Mouse (Mus musculus) kidney, postnatal 25 days (tissue): ENCODE measurements around the gene Arpc5.
"Not testable (repeated sequence)": the region's sequence is repeated elsewhere in the genome, so short reads cannot be mapped to it uniquely, and the experiment has no call there.

Source experiments
- DNase-seq, 2 experiments: peaks; one replicate each; pipeline ENCODE4 v3.0.0; 2021; ENCODE audit warnings: mixed read lengths in 2 of 2

Arpc5 gene

DNA sequence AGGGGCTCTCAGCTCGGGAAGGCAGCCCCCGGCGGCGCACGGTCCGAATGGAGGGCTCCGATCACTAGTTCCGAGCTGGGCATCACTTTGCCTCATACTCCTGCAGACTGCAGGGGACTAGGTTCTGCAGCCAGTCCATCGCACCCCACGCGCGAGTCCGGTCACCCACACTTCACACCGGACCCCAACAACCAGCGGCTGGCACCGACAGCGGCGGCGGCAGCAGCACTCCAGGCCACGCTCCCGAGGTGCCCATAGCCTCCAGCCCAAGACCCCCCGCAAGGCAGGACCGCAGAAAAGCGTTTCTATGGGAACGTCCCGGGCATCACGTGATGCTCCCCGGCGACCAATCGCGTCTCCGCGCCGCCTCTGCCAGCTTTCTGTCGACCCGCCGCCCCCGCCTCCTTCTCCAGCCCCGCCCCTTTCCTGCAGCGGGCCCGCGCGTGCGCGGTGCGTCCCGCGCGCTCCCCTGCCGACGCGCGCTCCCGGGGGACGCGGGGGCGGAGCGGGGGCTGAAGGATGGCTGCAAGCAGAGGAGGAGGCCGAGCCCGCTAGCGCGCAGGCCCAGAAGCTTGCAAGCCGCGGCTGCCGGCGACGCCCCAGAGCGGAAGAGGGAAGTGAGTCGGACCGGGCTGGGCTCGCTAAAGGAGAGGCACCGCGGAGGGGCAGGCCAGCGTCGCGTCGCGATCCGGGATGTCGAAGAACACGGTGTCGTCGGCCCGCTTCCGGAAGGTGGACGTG, at the start of gene Arpc5, which contains the start of gene Rgl1:
Arpc5 (plus strand) TSS at position 511 of the 741 bp plus-strand sequence.
Rgl1 (minus strand) TSS at position 320 of the 741 bp plus-strand sequence.
- DNase-seq: peak; percentile 97 to 99

GRCm38 (mm10) chr1:152717329-152717728, 49.0 kb upstream of the Arpc5 start:
- DNase-seq: no peak

- no peak for DNase-seq
Measured at GRCm38 (mm10) chr1:152718200-152718599, 48.1 kb upstream of the Arpc5 start.

- DNase-seq: no peak
Measured at GRCm38 (mm10) chr1:152720969-152721368, 45.4 kb upstream of the Arpc5 start.

- DNase-seq: no peak
Measured at GRCm38 (mm10) chr1:152721535-152722198, 44.7 kb upstream of the Arpc5 start.

DNA sequence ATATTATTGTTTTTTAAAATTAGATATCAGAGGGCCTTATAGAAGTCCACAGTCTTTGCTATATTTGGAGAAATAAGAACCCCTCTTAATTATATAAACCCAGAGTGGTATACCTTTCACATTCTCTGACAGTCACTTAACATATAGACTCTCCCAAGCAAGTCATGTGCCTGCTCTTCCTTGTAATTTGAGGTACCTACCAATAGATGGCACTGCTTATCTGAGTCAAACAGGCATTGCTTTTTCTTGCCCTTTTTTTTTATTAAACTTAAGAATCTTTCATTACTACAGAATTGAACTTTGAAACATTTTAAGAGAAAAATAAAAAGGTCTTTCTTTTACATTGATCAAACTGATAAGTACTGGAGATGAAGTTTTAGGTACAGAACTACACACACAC, 42.1 kb upstream of the Arpc5 start:
- no peak for DNase-seq

DNA sequence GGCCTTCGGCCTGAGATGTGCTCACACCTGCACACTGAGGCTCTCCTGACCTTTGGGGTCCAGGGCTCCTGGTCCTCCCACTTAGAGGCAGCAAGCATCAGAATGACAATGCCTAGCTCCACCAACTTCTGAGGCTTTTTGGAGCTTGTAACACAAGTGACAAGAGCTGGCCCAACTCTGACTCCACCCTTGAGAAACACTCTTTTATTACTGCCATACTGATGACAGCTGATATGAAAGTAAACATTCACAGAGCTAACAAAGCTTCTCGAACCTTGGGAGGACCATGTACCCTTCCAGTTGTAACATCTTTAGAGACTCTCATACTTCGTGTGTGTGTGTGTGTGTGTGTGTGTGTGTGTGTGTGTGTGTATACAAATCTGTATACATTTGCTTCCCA, 40.2 kb upstream of the Arpc5 start:
- no peak for DNase-seq

GRCm38 (mm10) chr1:152727604-152728236, 38.6 kb upstream of the Arpc5 start:
- DNase-seq: peak in 1 of 2 experiments; percentile 15

GRCm38 (mm10) chr1:152738793-152739192, 27.5 kb upstream of the Arpc5 start:
- DNase-seq: no peak

DNA sequence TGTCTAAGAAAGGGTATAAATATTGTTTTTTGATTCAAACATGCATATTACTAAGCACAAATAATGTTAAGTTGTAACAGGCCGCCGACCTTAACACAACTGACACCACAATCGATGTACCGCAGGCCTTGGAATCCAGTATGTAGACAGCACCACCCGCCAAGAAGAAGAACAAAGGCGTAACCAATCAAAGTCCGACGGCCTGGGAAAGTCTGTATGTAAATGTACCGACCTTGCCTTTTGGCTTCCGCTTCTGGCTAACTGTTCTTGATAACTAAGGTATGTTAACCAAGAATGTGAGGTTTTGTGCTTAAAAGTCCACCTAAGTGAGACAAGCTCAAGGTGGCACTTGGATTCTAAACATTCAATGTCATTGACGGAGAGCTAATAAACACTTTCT, 27.0 kb upstream of the Arpc5 start:
- no peak for DNase-seq

- no peak for DNase-seq
Measured at GRCm38 (mm10) chr1:152743095-152743826, 23.1 kb upstream of the Arpc5 start.

- DNase-seq: peak; percentile 83 to 95
Measured at GRCm38 (mm10) chr1:152746426-152746825, 19.9 kb upstream of the Arpc5 start.

DNA sequence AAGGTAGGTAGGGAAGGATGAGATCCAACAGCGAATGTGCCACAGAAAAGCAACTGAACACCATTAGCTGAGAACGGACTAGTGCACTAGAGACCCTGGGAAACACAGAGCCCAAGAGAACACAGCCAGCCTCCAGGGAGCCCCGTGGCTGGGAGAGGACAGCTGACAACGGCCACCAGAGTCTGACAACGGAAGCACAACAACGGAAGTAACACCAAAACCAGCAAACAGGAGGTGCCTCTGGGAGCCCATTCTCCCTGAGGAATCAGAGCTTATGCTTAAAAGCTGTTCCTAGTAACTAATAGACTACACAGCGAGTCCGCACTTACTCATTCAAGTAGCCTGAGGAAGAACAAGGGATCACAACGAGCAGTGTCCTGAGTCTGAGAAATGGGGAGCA, 17.1 kb upstream of the Arpc5 start:
- no peak for DNase-seq

DNA sequence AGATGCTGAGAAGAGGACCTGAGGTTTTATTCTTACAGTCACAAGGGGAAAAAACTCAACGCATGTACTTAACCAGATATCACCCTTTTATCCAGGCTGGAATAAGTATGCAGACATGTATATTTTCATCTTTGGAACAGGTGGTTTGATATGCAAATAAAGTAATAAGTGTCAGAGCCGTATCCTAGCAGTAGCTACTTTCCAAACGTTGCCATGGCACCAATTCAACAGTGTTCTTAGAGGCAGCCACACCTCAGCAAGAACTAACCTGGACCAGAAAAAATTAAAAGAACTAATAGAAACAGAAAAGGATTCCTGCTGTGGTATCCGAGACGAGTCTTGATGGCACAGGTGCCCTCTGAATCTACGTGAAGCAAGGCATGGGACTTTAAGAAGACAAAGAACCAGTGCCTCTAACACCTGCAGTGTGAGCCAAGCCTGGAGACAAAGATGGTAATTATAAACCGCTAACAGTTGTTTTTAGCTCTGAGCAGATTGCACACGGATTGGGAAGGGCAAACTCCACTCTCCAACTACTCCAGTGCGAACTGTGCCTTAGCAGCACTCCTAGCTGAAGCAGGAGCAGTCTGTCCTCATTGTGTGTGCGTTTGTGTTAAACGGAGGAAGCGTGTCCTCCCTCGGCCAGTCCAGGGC, 15.9 kb upstream of the Arpc5 start, which contains the start of gene Apobec4:
Apobec4 (plus strand) TSS at position 240 of the 654 bp plus-strand sequence.
- DNase-seq: peak in 1 of 2 experiments; percentile 8

DNA sequence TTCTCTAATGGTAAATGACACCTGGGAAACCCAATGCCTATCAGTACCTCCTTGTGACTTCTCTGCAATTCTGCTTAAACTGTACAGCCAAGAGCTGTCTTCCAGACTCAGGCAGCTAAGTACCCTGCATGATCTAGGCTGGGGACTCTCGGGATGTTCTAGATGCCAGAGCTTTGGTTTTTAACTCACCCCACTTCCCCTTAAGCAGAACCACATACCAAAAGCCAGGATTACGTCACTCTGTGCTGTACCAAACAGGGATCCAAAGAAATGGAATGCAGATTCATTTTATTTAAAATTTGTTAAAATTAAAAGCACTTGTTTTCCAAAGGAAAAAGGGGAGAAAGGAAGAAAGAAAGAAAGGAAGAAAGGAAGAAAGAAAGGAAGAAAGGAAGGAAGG, 4.6 kb upstream of the Arpc5 start:
- no peak for DNase-seq

DNA sequence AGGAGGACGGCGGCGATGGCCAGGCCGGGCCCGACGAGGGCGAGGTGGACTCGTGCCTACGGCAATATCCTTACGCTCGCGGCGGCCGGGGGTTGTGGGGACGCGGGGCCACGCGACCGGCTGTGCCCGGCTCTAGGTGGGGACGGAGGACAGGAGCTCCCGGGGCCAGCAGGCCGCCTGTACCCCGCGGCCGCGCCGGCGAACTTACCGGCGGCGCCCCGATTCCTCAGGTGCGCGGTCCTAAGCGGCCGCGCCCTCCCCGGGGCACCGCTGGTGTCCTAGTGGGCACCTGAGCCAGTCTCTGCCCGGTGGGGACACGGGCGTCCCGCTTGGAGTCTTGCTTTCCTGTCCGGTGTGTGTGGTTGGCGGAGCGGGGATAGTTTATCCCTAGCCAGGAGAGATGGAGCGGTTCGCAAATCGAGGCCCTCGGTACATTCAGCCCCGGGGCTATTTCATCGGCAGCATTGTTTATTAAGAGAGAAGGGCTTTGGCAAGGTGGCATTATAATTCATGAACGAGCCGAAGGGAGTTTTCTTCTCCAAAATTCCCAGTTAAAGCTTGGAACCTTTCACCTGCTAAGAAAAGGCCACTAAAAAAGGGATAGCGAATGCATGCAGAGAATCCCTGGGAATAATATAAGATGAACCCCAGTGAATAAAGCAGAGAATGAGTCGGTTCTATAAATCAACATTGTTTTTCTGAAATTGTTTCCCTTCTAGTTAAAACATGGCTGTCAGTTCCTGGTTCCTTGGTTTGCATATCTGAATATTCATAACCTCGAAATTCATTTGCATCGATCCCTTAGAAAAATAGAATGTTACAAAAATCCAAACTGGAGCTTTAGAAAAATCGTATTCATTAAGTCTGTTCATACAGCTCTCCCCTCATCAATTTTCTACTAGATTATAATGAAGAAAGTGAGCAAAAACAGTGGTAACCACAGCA, 734 bp downstream of the Arpc5 start:
- DNase-seq: peak; percentile 23 to 71

- DNase-seq: peak; percentile 85 to 92
Measured at GRCm38 (mm10) chr1:152767749-152768488, 1.6 kb downstream of the Arpc5 start.

DNA sequence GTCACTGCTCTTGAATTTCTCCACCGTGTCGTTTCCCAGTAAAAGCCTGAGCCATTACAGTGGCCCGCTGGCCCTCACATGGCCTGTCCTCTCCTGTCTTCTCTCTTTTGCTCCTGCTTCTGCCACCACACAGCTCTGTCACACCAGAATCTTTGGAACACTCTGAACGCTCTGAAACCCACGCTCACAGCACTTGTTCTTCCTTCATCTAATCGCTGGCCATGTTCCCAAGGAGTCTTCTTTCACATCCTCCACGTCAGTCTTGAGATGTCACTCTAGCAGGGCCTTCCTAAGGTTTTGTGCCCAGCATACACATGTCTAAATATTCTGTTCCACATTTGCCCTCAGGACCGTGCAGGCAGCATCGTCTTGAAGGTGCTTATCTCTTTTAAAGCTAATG, 4.7 kb downstream of the Arpc5 start:
- no peak for DNase-seq

- DNase-seq: not testable (repeated sequence)
Measured at GRCm38 (mm10) chr1:152774601-152775000, 8.3 kb downstream of the Arpc5 start.

- peak; percentile 85 to 86 for DNase-seq
Measured at GRCm38 (mm10) chr1:152779071-152779737, 12.9 kb downstream of the Arpc5 start.
